Comparison of ENCODE assay signal across 8 mouse cellular contexts in genomic region chr17:64599916-64600315, GRCm38 (mm10). TPM values are rescaled to one million over a fixed set of nuclear protein-coding genes. Genes with fewer than 3 reads are reported as not detected.
DNase-seq lines count a peak whose midpoint lies in the region; ATAC-seq and TF ChIP-seq lines count a peak whose summit lies in the region.

No protein-coding gene starts in this region.

- H3K4me2 ChIP-seq in embryonic facial prominence, embryonic 14.5 days (ENCODE audit: low read depth, low read length) = peak overlapping the region; percentile 95
- peak overlapping the region; percentile 86 for H3K4me2 ChIP-seq in intestine, postnatal 0 days (replicated peaks; ENCODE audit: low read depth)
- peak overlapping the region; percentile 74 for H3K4me2 ChIP-seq in lung, embryonic 15.5 days

- H3K4me1 ChIP-seq in heart, embryonic 10.5 days = peaks cover 24% of the 10 kb centered on the region
- H3K4me1 ChIP-seq in ES-Bruce4 (ENCODE audit: control insufficient read depth, insufficient read depth, low read length) = no peaks in the 10 kb centered on the region
- H3K4me1 ChIP-seq in embryonic facial prominence, embryonic 14.5 days (ENCODE audit: control insufficient read depth, insufficient read depth, low read length) = peaks cover 19% of the 10 kb centered on the region
- no peaks in the 10 kb centered on the region; the same call in 1 of the 2 replicates for H3K4me1 ChIP-seq in intestine, postnatal 0 days (replicated peaks; ENCODE audit: control insufficient read depth, insufficient read depth, low read length)
- H3K4me1 ChIP-seq in lung, embryonic 15.5 days = peaks cover 32% of the 10 kb centered on the region

- no peaks in the 10 kb centered on the region for H3K9me3 ChIP-seq in heart, embryonic 10.5 days
- H3K9me3 ChIP-seq in ES-Bruce4 (replicated peaks; ENCODE audit: control insufficient read depth, insufficient read depth, low read length, poor library complexity, severe bottlenecking) = no peaks in the 10 kb centered on the region
- no peaks in the 10 kb centered on the region for H3K9me3 ChIP-seq in embryonic facial prominence, embryonic 14.5 days (ENCODE audit: control insufficient read depth, low read length)
- H3K9me3 ChIP-seq in intestine, postnatal 0 days (ENCODE audit: control insufficient read depth) = no peaks in the 10 kb centered on the region
- no peaks in the 10 kb centered on the region for H3K9me3 ChIP-seq in lung, embryonic 15.5 days

- H3K27ac ChIP-seq in heart, embryonic 10.5 days = peak overlapping the region; percentile 94
- H3K27ac ChIP-seq in ES-Bruce4 (ENCODE audit: insufficient read depth, low read length) = no peak overlapping the region
- H3K27ac ChIP-seq in embryonic facial prominence, embryonic 14.5 days (replicated peaks; ENCODE audit: low read depth, low read length) = peak overlapping the region; percentile 92
- peak overlapping the region; percentile 95 for H3K27ac ChIP-seq in intestine, postnatal 0 days (ENCODE audit: low read depth, low read length)
- H3K27ac ChIP-seq in lung, embryonic 15.5 days = peak overlapping the region; percentile 94

- H3K36me3 ChIP-seq in heart, embryonic 10.5 days = no peaks in the 10 kb centered on the region
- H3K36me3 ChIP-seq in ES-Bruce4 (ENCODE audit: control insufficient read depth, insufficient read depth, low read length, poor library complexity, severe bottlenecking) = no peaks in the 10 kb centered on the region
- no peaks in the 10 kb centered on the region for H3K36me3 ChIP-seq in embryonic facial prominence, embryonic 14.5 days (ENCODE audit: control insufficient read depth, insufficient read depth, low read length)
- H3K36me3 ChIP-seq in intestine, postnatal 0 days (ENCODE audit: control insufficient read depth, insufficient read depth) = no peaks in the 10 kb centered on the region
- H3K36me3 ChIP-seq in lung, embryonic 15.5 days = no peaks in the 10 kb centered on the region
- H3K36me3 ChIP-seq in splenic B cell, adult 2 months (ENCODE audit: control insufficient read depth, insufficient read depth, low read length, poor library complexity, severe bottlenecking) = no peaks in the 10 kb centered on the region

- TF ChIP-seq POLR2A in ES-Bruce4 (IDR thresholded peaks at IDR 0.05; ENCODE audit: insufficient read depth, low read length) = no peak

- WGBS in heart, embryonic 10.5 days = 23% methylated on average over 4 of the region's 4 CpGs
- 20% methylated on average over 4 of the region's 4 CpGs for WGBS in embryonic facial prominence, embryonic 14.5 days
- WGBS in intestine, postnatal 0 days = 29% methylated on average over 4 of the region's 4 CpGs
- WGBS in lung, embryonic 15.5 days = 21% methylated on average over 4 of the region's 4 CpGs

- H3K27me3 ChIP-seq in heart, embryonic 10.5 days (ENCODE audit: insufficient read depth, poor library complexity, severe bottlenecking) = peaks cover 7% of the 10 kb centered on the region; the same call in 1 of the 2 replicates
- H3K27me3 ChIP-seq in ES-Bruce4 (ENCODE audit: control insufficient read depth, insufficient read depth, low read length, poor library complexity, severe bottlenecking) = no peaks in the 10 kb centered on the region
- no peaks in the 10 kb centered on the region for H3K27me3 ChIP-seq in embryonic facial prominence, embryonic 14.5 days (replicated peaks; ENCODE audit: control insufficient read depth, insufficient read depth, low read length)
- no peaks in the 10 kb centered on the region for H3K27me3 ChIP-seq in intestine, postnatal 0 days (replicated peaks; ENCODE audit: control insufficient read depth, insufficient read depth, low read length)
- H3K27me3 ChIP-seq in lung, embryonic 15.5 days = no peaks in the 10 kb centered on the region
- H3K27me3 ChIP-seq in splenic B cell, adult 2 months (ENCODE audit: control insufficient read depth, insufficient read depth, low read length, poor library complexity, severe bottlenecking) = no peaks in the 10 kb centered on the region

- peak overlapping the region; percentile 77 for H3K4me3 ChIP-seq in heart, embryonic 10.5 days
- H3K4me3 ChIP-seq in ES-Bruce4 (ENCODE audit: low read depth, low read length) = peak overlapping the region; percentile 47
- H3K4me3 ChIP-seq in embryonic facial prominence, embryonic 14.5 days (ENCODE audit: low read depth, low read length) = peak overlapping the region; percentile 90
- H3K4me3 ChIP-seq in intestine, postnatal 0 days (ENCODE audit: low read depth, low read length) = peak overlapping the region; percentile 93
- H3K4me3 ChIP-seq in lung, embryonic 15.5 days = peak overlapping the region; percentile 92

- H3K9ac ChIP-seq in ES-Bruce4 (ENCODE audit: low read depth, poor library complexity, severe bottlenecking) = peak overlapping the region; percentile 30; the same call in 1 of the 2 replicates
- peak overlapping the region; percentile 89 for H3K9ac ChIP-seq in embryonic facial prominence, embryonic 14.5 days (ENCODE audit: low read depth, low read length)
- H3K9ac ChIP-seq in intestine, postnatal 0 days (ENCODE audit: low read depth, low read length) = peak overlapping the region; percentile 89
- peak overlapping the region; percentile 31; the same call in 1 of the 2 replicates for H3K9ac ChIP-seq in lung, embryonic 15.5 days

- no peak for TF ChIP-seq EP300 in ES-Bruce4 (IDR thresholded peaks at IDR 0.05; ENCODE audit: insufficient read depth, low read depth, low read length)

- no peak for ATAC-seq in embryonic facial prominence, embryonic 14.5 days (ENCODE audit: low read depth)
- ATAC-seq in intestine, postnatal 0 days = no peak
- no peak; the same call in 1 of the 2 replicates for ATAC-seq in lung, embryonic 15.5 days (ENCODE audit: borderline replicate concordance, extremely low read depth, low FRiP score, low TSS enrichment)

- TF ChIP-seq CTCF in ES-Bruce4 (IDR thresholded peaks at IDR 0.05; ENCODE audit: low read depth, low read length) = no peak
- peak; percentile 77 for TF ChIP-seq CTCF in intestine, postnatal 0 days (IDR thresholded peaks at IDR 0.05; ENCODE audit: low read depth)

- DNase-seq in heart, embryonic 10.5 days (ENCODE audit: low spot score) = peak; percentile 56
- no peak for DNase-seq in heart, adult 11 months
- peak; percentile 81 for DNase-seq in embryonic facial prominence, embryonic 14.5 days (ENCODE audit: low spot score)
- DNase-seq in splenic B cell, adult 2 months (ENCODE audit: low read depth, low spot score) = peak; percentile 43
- no peak for DNase-seq in urinary bladder, postnatal 4 days (ENCODE audit: low spot score in 2 of 2)

RNA-seq across cellular contexts. Expression of gene Man2a1, which starts 0.6 kb away (rescaled TPM):
- 4.5 and 9.1 TPM in 2 replicates for polyA plus RNA-seq in heart, embryonic 10.5 days (2016; fragmentation: Nextera tagmentation; extraction: Ambion mirVana)
- polyA plus RNA-seq in ES-Bruce4 (2011; ENCODE audit: insufficient read depth, insufficient read length, low read depth, missing spikeins) = 53.4 and 53.8 TPM in 2 replicates
- 10.5 and 12.8 TPM in 2 replicates for polyA plus RNA-seq in embryonic facial prominence, embryonic 14.5 days (2014; fragmentation: Nextera tagmentation; extraction: Ambion mirVana)
- polyA plus RNA-seq in intestine, postnatal 0 days (2015; fragmentation: Nextera tagmentation; extraction: Ambion mirVana) = 7.2 and 8.7 TPM in 2 replicates
- polyA plus RNA-seq in lung, embryonic 15.5 days (2015; fragmentation: Nextera tagmentation; extraction: Ambion mirVana) = 9.3 and 9.4 TPM in 2 replicates

Comparison
In these comparisons a context has a peak if more than half of its experiments do, and no peak if none do; other contexts are left out.
1. DNase-seq: peak in heart, embryonic 10.5 days (single experiment), embryonic facial prominence, embryonic 14.5 days (single experiment) and splenic B cell, adult 2 months (single experiment); none in heart, adult 11 months (single experiment) and urinary bladder, postnatal 4 days (0 of 2).
2. H3K9ac ChIP-seq: peak in every context shown above with its lines; median percentile 89 in embryonic facial prominence, embryonic 14.5 days; 89 in intestine, postnatal 0 days; 31 in lung, embryonic 15.5 days; 30 in ES-Bruce4.
3. Peak in every context shown above with its lines, with median percentiles within 50 percentile points of each other: H3K4me3 ChIP-seq and H3K4me2 ChIP-seq.